Mouse (Mus musculus): ENCODE measurements around the gene Mcur1.

Mcur1 gene

GRCm38 (mm10) chr13:43565346-43565745, 5.4 kb upstream of the Mcur1 start:
- DNase-seq (ENCODE audit: low spot score) = peak; percentile 65

GRCm38 (mm10) chr13:43564733-43565132, 4.7 kb upstream of the Mcur1 start:
- no peak for DNase-seq (ENCODE audit: low spot score)

GRCm38 (mm10) chr13:43562726-43563125, 2.7 kb upstream of the Mcur1 start:
- DNase-seq (ENCODE audit: low spot score) = no peak

GRCm38 (mm10) chr13:43560458-43561411, 744 bp upstream of the Mcur1 start:
- peak; percentile 85 for DNase-seq (ENCODE audit: low spot score)

- DNase-seq (ENCODE audit: low spot score) = no peak
These were observed 1.0 kb downstream of the Mcur1 start for GRCm38 (mm10) chr13:43558959-43559358.

GRCm38 (mm10) chr13:43558357-43558756, 1.6 kb downstream of the Mcur1 start:
- peak; percentile 65 for DNase-seq (ENCODE audit: low spot score)

- DNase-seq (ENCODE audit: low spot score) = no peak
These were observed 3.0 kb downstream of the Mcur1 start for GRCm38 (mm10) chr13:43556913-43557542.

GRCm38 (mm10) chr13:43555321-43555720, 4.7 kb downstream of the Mcur1 start:
- DNase-seq (ENCODE audit: low spot score) = no peak

GRCm38 (mm10) chr13:43554827-43555226, 5.2 kb downstream of the Mcur1 start:
- no peak for DNase-seq (ENCODE audit: low spot score)

GRCm38 (mm10) chr13:43550676-43551075, 9.3 kb downstream of the Mcur1 start:
- no peak for DNase-seq (ENCODE audit: low spot score)

- no peak for DNase-seq (ENCODE audit: low spot score)
These were observed 10.1 kb downstream of the Mcur1 start for GRCm38 (mm10) chr13:43549870-43550269.

- DNase-seq (ENCODE audit: low spot score) = no peak
These were observed 10.8 kb downstream of the Mcur1 start for GRCm38 (mm10) chr13:43549078-43549698.

- peak; percentile 39 for DNase-seq (ENCODE audit: low spot score)
These were observed 11.4 kb downstream of the Mcur1 start for GRCm38 (mm10) chr13:43548617-43549016.

GRCm38 (mm10) chr13:43546861-43547260, 13.1 kb downstream of the Mcur1 start:
- peak; percentile 86 for DNase-seq (ENCODE audit: low spot score)

- DNase-seq (ENCODE audit: low spot score) = no peak
These were observed 19.7 kb downstream of the Mcur1 start for GRCm38 (mm10) chr13:43540205-43540815.

GRCm38 (mm10) chr13:43539409-43539808, 20.6 kb downstream of the Mcur1 start:
- no peak for DNase-seq (ENCODE audit: low spot score)

GRCm38 (mm10) chr13:43537854-43538253, 22.1 kb downstream of the Mcur1 start:
- no peak for DNase-seq (ENCODE audit: low spot score)

GRCm38 (mm10) chr13:43534015-43534414, 26.0 kb downstream of the Mcur1 start:
- DNase-seq (ENCODE audit: low spot score) = no peak

- peak; percentile 74 for DNase-seq (ENCODE audit: low spot score)
These were observed 28.9 kb downstream of the Mcur1 start for GRCm38 (mm10) chr13:43530832-43531693.

GRCm38 (mm10) chr13:43530129-43530831, 29.7 kb downstream of the Mcur1 start:
- DNase-seq (ENCODE audit: low spot score) = no peak

GRCm38 (mm10) chr13:43526289-43526688, 33.7 kb downstream of the Mcur1 start:
- no peak for DNase-seq (ENCODE audit: low spot score)
